Mouse (Mus musculus): ENCODE results near the gene Tanc1. TPM values are rescaled to one million over a fixed set of nuclear protein-coding genes. Genes with fewer than 3 reads are reported as not detected.

Gene Tanc1
- polyA plus RNA-seq, 1 experiment: 7.2 TPM

GRCm38 (mm10) chr2:59725518-59726185 lies 113.8 kb downstream of the Tanc1 start:
- Histone ChIP-seq H3K27ac (ENCODE audit: insufficient read depth, low read depth, low read length) (no peak overlapping the region), H3K36me3 (ENCODE audit: control insufficient read depth, insufficient read depth, low read length) (peaks cover 10% of the 10 kb centered on the region), H3K4me3 (ENCODE audit: low read depth, low read length) (no peak overlapping the region), H3K4me1 (ENCODE audit: control insufficient read depth, insufficient read depth, insufficient read length, low read length) (no peaks in the 10 kb centered on the region), H3K27me3 (ENCODE audit: control insufficient read depth, insufficient read depth, low read length) (no peaks in the 10 kb centered on the region)
- TF ChIP-seq CTCF (IDR thresholded peaks at IDR 0.05; ENCODE audit: extremely low read depth, insufficient read length, insufficient replicate concordance, low read depth, low read length) (no peak), POLR2A (IDR thresholded peaks at IDR 0.05; ENCODE audit: low read depth, low read length) (no peak)
- 84% methylated on average over 14 of the region's 14 CpGs for WGBS

DNA sequence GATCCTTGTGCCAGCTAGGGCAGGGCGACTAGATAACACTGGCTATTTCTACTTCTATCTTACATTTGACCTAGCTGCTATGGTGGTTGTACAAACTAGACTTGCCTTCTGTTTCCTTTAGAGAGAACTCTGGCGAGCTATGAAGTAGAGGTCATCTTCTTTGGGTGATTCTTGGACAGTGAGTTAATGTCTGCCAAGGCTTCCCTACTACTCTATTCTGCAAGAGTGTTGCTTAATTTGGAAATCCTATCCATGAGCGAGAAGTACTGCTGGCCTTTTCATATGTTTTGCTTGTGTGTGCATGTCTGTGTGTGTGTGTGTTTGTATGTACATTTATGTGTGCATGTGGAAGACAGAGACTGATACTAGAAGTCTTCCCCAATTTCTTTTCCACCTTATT lies 120.0 kb downstream of the Tanc1 start:
- H3K27me3 ChIP-seq (ENCODE audit: control insufficient read depth, insufficient read depth, low read length): no peaks in the 10 kb centered on the region
- WGBS: 92% methylated on average over 3 of the region's 3 CpGs
- TF ChIP-seq CTCF (IDR thresholded peaks at IDR 0.05; ENCODE audit: extremely low read depth, insufficient read length, insufficient replicate concordance, low read depth, low read length) (no peak), POLR2A (IDR thresholded peaks at IDR 0.05; ENCODE audit: low read depth, low read length) (no peak)

GRCm38 (mm10) chr2:59733410-59733809 lies 121.6 kb downstream of the Tanc1 start:
- 86% methylated on average over 5 of the region's 5 CpGs for WGBS
- no peaks in the 10 kb centered on the region for H3K4me1 ChIP-seq (ENCODE audit: control insufficient read depth, insufficient read depth, insufficient read length, low read length)
- 0 out of 2 replicates have a peak, but pooled peaks cover 2% of the 10 kb centered on the region for H3K36me3 ChIP-seq (ENCODE audit: control insufficient read depth, insufficient read depth, low read length)
- H3K27me3 ChIP-seq (ENCODE audit: control insufficient read depth, insufficient read depth, low read length): no peaks in the 10 kb centered on the region
- TF ChIP-seq CTCF (IDR thresholded peaks at IDR 0.05; ENCODE audit: extremely low read depth, insufficient read length, insufficient replicate concordance, low read depth, low read length): no peak
- no peak for TF ChIP-seq POLR2A (IDR thresholded peaks at IDR 0.05; ENCODE audit: low read depth, low read length)
- H3K4me3 ChIP-seq (ENCODE audit: low read depth, low read length): no peak overlapping the region
- H3K27ac ChIP-seq (ENCODE audit: insufficient read depth, low read depth, low read length): no peak overlapping the region

More for the DNA sequence above, 120.0 kb downstream of the Tanc1 start:
- H3K27ac ChIP-seq (ENCODE audit: insufficient read depth, low read depth, low read length): no peak overlapping the region
- no peaks in the 10 kb centered on the region for H3K4me1 ChIP-seq (ENCODE audit: control insufficient read depth, insufficient read depth, insufficient read length, low read length)
- peaks cover 3% of the 10 kb centered on the region; the same call in 1 of the 2 replicates for H3K36me3 ChIP-seq (ENCODE audit: control insufficient read depth, insufficient read depth, low read length)
- no peak overlapping the region for H3K4me3 ChIP-seq (ENCODE audit: low read depth, low read length)

GRCm38 (mm10) chr2:59736401-59736898 lies 124.6 kb downstream of the Tanc1 start:
- no peaks in the 10 kb centered on the region for H3K36me3 ChIP-seq (ENCODE audit: control insufficient read depth, insufficient read depth, low read length)
- TF ChIP-seq POLR2A (IDR thresholded peaks at IDR 0.05; ENCODE audit: low read depth, low read length): no peak
- no peak for TF ChIP-seq CTCF (IDR thresholded peaks at IDR 0.05; ENCODE audit: extremely low read depth, insufficient read length, insufficient replicate concordance, low read depth, low read length)
- WGBS: 87% methylated on average over 10 of the region's 10 CpGs
- H3K4me1 ChIP-seq (ENCODE audit: control insufficient read depth, insufficient read depth, insufficient read length, low read length): no peaks in the 10 kb centered on the region
- H3K27me3 ChIP-seq (ENCODE audit: control insufficient read depth, insufficient read depth, low read length): no peaks in the 10 kb centered on the region
- no peak overlapping the region for H3K4me3 ChIP-seq (ENCODE audit: low read depth, low read length)
- H3K27ac ChIP-seq (ENCODE audit: insufficient read depth, low read depth, low read length): no peak overlapping the region

DNA sequence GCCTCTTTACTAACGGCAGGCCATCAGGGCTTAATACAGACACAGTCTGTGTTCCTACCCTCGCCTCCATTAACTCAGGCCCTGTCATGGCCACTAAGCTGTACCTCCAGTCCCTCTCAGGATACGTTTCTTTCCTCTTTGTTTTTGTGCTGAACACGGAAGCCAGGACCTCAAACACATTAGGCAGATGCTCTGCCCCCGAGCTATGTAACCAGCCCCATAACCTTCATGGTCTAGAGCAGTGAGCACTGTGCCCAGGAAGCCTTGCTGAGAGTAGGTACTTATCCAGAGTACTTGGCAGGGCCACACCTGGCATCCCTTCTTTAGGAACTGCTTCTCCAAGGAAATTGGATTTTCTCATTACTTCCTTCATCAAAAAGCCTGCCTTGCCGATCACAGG lies 125.5 kb downstream of the Tanc1 start:
- no peak overlapping the region for H3K4me3 ChIP-seq (ENCODE audit: low read depth, low read length)
- H3K36me3 ChIP-seq (ENCODE audit: control insufficient read depth, insufficient read depth, low read length): no peaks in the 10 kb centered on the region
- TF ChIP-seq CTCF (IDR thresholded peaks at IDR 0.05; ENCODE audit: extremely low read depth, insufficient read length, insufficient replicate concordance, low read depth, low read length): no peak
- no peak for TF ChIP-seq POLR2A (IDR thresholded peaks at IDR 0.05; ENCODE audit: low read depth, low read length)
- H3K4me1 ChIP-seq (ENCODE audit: control insufficient read depth, insufficient read depth, insufficient read length, low read length): no peaks in the 10 kb centered on the region
- no peak overlapping the region for H3K27ac ChIP-seq (ENCODE audit: insufficient read depth, low read depth, low read length)
- no peaks in the 10 kb centered on the region for H3K27me3 ChIP-seq (ENCODE audit: control insufficient read depth, insufficient read depth, low read length)
- 92% methylated on average over 6 of the region's 6 CpGs for WGBS

- TF ChIP-seq CTCF (IDR thresholded peaks at IDR 0.05; ENCODE audit: extremely low read depth, insufficient read length, insufficient replicate concordance, low read depth, low read length) (no peak), POLR2A (IDR thresholded peaks at IDR 0.05; ENCODE audit: low read depth, low read length) (no peak)
- WGBS: 86% methylated on average over 5 of the region's 5 CpGs
- H3K4me3 ChIP-seq (ENCODE audit: low read depth, low read length): no peak overlapping the region
- H3K36me3 ChIP-seq (ENCODE audit: control insufficient read depth, insufficient read depth, low read length): no peaks in the 10 kb centered on the region
- H3K27ac ChIP-seq (ENCODE audit: insufficient read depth, low read depth, low read length): no peak overlapping the region
- no peaks in the 10 kb centered on the region for H3K27me3 ChIP-seq (ENCODE audit: control insufficient read depth, insufficient read depth, low read length)
- no peaks in the 10 kb centered on the region for H3K4me1 ChIP-seq (ENCODE audit: control insufficient read depth, insufficient read depth, insufficient read length, low read length)
These were observed 126.5 kb downstream of the Tanc1 start for GRCm38 (mm10) chr2:59738356-59738755.

GRCm38 (mm10) chr2:59739036-59739435 lies 127.2 kb downstream of the Tanc1 start:
- H3K36me3 ChIP-seq (ENCODE audit: control insufficient read depth, insufficient read depth, low read length): no peaks in the 10 kb centered on the region
- TF ChIP-seq CTCF (IDR thresholded peaks at IDR 0.05; ENCODE audit: extremely low read depth, insufficient read length, insufficient replicate concordance, low read depth, low read length) (no peak), POLR2A (IDR thresholded peaks at IDR 0.05; ENCODE audit: low read depth, low read length) (no peak)

More at GRCm38 (mm10) chr2:59739036-59739435, 127.2 kb downstream of the Tanc1 start:
- H3K27me3 ChIP-seq (ENCODE audit: control insufficient read depth, insufficient read depth, low read length): no peaks in the 10 kb centered on the region
- WGBS: 86% methylated on average over 8 of the region's 8 CpGs
- H3K4me3 ChIP-seq (ENCODE audit: low read depth, low read length): no peak overlapping the region
- no peaks in the 10 kb centered on the region for H3K4me1 ChIP-seq (ENCODE audit: control insufficient read depth, insufficient read depth, insufficient read length, low read length)
- H3K27ac ChIP-seq (ENCODE audit: insufficient read depth, low read depth, low read length): no peak overlapping the region

Data from small intestine, adult 2 months (tissue).